Mouse (Mus musculus) adrenal gland, postnatal 14 days (tissue): ENCODE results near the gene Zdhhc14. TPM values are rescaled to one million over a fixed set of nuclear protein-coding genes. Genes with fewer than 3 reads are reported as not detected.

ENCODE experiments used
- DNase-seq: peaks from one replicate; pipeline ENCODE4 v3.0.0; 2021; ENCODE audit warnings: mixed read lengths
- total RNA-seq: library from RNA; stranded (reverse); gene quantifications from 2 replicates; pipeline ENCODE4 v1.2.3, GENCODE M21; 2021

The Zdhhc14 gene
- total RNA-seq, 1 experiment from 2014 or later = 7.0 TPM

DNA sequence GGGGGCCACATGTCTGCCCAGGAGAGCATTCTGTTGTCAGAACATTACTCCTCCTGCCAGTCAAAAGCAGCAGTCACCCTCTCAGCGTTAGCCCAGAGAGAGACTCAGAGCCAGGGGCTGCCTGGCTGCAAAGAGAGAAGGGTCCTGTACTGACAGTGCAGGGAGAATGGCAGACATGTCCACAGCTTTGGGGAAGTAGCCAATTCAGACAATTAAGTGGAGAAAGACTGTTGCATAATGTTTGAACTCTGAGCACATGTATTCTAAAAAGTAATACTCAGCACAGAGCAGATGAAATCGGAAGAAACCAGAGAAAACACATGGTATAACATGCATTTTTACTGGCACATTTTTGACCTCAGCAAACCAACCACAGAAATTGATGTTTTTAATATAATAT, 292.9 kb downstream of the Zdhhc14 start:
- DNase-seq = no peak

DNA sequence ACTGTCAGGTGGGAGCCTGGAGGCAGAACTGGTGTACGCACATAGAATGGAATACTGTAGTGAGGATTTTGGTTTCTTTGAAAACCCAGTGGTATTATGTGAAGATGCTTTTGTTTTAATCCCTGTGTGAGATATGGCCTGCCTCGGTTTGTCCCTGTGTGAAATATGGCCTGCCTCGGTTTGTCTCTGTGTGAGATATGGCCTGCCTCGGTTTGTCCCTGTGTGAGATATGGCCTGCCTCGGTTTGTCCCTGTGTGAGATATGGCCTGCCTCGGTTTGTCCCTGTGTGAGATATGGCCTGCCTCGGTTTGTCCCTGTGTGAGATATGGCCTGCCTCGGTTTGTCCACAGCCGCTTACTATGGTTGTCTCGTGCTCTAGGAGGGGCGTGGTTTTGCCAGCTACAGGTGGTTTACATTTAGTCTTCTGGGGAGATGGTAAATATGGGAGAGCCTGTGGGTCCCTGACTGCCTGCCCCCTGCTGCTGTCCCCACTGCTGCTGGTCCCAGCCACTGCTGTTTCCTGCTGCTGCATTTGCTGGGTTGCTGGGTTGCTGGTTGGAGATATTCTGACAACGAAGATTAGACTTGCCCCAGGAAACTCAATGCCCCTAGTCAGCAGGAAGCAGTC, 299.9 kb downstream of the Zdhhc14 start:
- DNase-seq = no peak

DNA sequence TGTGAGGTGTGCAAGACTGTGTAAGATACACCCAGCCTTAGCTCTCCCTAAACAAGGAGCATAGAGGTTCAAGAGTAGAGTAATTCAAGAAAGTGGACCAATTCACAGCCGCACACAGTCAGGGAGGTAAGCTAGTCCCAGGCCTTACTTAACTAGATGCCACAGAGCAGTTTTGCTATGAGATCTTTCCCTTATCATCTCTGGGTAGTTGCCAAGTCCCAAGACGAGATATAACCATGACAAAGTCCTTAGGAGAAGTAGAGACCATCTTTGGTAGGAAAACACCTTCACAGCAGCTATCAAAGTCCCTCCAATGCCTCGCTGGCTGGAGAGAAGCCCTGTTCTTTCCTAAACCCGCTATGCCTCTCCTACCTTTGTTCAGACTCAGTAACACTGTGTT, 301.2 kb downstream of the Zdhhc14 start:
- no peak for DNase-seq

DNA sequence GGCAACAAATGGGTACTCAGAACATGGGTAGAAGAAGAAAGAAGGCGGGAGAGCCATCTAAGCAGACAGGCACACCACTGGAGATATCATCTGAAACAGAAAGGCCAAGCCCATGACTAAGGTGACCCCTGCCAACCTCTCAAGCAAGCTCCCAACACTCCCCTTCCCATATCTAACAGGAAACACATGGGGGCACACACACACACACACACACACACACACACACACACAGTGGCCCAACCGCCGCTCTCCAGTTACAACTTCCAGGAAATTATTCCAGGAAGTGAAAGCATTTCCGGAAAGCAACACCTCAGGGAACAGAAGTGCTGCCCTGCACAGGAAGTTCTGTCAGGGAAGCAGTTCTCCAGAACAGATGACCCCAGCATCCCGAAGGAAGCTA, 301.9 kb downstream of the Zdhhc14 start:
- peak; percentile 56 for DNase-seq

DNA sequence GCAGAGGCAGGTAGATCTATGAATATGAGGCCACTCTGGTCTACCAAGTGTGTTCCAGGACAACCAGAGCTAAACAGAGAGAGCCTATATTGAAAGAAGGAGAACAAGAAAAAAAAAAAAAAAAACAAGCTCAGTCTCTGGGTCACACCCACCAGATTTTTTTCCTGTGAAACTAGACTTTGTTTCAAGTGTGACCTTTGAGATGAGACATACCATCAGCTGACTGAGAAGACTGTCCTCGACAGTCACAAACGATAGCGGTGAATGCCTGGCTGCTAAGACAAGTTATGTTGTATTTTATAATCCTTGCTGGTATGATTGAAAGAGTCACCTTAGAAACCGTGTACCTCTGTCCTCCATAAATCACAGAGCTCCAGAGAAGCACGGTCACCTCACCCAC, 303.0 kb downstream of the Zdhhc14 start:
- no peak for DNase-seq

DNA sequence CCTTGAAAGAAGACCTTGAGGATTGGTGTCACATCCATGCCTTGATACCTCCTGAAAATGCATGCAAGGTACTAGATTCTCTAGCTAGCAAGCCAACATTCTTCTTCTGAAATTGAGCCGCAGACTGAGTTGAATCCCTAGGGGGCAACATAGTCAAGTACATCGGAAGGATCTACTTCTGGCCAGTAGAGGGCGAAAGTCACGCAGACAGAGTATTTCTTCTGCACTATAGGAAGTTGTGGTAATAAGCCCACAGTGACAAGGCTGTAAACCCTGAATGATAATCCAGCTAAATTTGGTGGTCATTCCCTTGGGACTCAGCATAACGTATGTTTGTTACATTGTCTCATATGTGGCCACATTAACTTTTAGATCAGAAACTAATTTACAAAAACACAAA, 303.5 kb downstream of the Zdhhc14 start:
- DNase-seq = peak; percentile 82

DNA sequence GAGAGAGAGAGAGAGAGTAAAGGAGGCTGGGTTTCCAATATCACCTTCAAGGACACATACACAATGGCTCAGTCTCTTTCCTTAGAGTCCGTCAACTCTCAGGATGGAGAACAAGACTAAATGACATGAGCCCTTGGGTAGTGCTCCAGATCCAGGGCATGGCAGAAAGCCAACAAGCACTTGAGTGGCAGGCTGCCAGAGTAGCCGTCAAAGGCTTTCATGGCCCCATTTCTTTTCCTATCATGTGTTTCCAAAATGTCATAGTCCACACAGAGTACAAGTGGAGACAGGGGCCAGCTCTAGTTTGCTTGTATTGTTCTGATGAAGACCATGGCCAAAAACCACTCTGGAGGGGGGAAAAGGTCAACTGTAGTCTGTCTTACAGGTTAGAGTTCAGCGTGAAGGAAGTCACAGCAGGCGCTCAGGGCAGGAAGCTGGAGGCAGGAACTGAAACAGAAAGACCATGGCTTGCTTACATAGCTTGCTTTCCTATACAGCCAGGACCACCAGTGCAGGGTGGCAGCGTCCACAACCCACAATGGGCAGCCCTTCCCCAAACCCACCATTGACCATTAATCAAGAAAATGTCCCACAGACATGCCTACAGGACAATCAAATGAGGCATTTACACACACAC, 304.9 kb downstream of the Zdhhc14 start:
- DNase-seq = peak; percentile 74

DNA sequence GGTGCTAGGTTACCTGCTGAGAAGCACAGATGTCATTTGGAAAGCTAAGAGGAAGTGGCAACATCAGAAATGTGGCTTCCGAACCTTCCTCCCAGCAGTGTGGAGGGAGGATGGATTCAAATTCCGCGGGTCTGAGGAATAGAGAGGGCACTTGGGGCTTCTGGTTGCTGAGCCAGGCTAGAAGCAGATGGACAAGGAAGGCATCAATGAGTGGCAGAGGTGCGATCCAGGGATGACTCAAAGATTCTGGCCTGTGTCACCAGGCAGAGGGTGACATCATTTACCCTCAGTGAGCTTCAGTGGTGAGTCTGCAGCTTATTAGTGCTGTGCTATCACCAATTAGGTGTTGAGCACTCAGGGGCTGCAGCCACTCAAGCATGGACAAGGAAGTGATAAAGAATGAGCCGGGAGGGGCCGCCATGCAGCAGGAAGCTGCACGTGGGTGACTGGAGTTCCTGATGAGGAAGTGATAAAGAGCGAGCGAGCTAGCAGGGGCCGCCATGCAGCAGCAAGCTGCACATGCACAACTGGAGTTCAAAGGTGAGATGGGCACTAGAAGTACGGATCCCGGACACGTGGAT, 306.0 kb downstream of the Zdhhc14 start:
- no peak for DNase-seq

DNA sequence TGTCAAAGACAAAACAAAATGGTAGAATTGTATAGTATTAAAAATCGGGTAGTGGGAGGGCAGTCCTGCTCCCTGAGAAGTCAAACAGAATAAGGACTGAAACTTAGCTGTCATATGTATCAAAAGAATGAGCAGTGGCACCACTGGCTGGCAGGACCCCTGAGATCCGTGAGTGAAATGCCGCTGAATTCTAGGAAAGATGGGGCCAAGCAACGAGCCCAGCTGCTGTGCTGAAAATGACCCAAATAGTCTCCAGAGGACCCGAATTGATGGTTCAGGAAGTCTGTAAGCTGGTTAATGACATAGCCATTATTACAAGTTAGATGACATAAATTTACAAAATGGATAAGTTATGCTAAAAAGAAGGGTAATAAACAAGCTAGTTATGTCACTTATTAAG, 306.5 kb downstream of the Zdhhc14 start:
- no peak for DNase-seq

DNA sequence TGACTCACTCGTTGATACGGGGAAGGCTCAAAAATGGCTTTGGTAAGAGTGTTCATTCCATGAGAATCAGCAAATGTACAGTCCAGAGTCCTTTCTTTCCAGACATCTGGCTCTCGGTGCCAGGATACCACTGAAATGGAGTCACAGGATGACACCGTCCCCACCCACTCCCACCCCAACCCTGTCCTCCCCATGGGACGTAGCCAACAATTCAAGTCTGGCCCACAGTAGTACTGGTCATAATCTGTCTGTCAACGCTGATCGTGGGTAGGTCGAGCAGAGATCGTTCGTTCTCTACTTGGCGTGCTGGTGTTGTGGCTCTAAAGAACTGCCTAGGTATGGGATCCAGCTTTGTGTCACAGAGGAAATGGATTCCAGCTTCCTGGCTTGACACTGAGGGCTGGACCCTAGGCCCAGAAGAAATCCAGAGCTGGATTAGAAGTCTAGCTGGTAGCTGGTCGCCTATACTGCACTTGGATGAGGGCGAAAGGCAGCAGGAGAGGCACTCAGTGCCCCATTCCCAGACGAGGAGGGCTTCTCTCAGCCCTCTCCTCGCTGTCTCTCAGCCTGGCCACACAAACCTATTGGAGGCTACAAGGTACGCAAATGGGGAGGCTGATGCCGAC, 307.2 kb downstream of the Zdhhc14 start:
- DNase-seq = no peak

DNA sequence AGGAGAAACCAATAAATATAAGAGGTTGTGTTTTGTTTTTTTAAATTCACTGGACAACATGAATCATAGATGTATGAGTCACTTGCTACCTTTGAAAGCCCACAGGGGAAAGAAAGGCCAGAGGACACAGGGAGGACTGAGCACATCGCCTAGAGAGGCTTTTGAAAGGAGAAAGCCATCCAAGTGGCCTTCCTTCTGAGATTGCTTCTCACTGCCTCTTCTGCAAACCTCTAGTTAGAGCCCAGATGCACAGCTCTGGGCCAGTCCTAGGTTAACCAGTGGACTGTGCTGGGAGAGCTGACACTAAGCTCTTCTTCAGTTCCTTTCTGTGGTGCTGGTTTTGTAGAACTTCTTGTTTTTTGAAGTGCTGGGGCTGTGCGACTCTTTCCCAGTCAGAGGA, 307.9 kb downstream of the Zdhhc14 start:
- no peak for DNase-seq

DNA sequence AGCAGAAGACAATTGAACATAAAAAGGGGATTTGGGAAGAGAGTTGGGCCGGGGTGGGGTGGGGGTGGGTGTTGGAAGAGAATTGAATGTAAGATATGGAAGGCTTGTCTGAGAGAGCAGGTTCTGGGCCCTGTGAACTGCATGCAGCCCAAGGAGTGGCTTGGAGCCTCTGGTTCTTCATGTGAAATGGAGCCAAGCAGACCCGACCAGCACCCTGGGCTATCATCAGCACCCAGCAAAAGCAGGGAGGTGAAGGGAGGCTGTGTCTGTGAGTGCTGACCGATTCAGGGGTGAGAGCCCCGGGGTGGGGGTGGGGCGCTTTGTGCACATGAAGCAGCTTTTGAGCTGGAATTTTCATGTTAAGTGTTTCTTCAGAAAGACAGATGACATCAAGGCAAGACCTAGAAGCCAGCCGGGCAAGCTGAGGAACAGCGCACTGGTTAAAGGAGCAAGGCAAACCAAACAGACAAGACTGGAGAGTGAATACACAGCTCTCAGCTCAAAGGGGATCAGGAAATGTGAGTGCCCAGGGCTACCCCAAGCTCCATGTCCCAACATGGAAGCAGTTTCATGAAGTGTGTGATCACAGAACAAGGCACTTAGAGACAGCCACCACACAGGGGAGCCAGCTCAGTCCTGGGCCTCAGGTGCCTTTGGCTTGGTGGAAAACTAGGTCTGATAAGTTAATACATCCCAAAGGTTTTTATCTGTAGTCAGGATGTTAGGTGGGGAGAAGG, 308.6 kb downstream of the Zdhhc14 start:
- DNase-seq = no peak

DNA sequence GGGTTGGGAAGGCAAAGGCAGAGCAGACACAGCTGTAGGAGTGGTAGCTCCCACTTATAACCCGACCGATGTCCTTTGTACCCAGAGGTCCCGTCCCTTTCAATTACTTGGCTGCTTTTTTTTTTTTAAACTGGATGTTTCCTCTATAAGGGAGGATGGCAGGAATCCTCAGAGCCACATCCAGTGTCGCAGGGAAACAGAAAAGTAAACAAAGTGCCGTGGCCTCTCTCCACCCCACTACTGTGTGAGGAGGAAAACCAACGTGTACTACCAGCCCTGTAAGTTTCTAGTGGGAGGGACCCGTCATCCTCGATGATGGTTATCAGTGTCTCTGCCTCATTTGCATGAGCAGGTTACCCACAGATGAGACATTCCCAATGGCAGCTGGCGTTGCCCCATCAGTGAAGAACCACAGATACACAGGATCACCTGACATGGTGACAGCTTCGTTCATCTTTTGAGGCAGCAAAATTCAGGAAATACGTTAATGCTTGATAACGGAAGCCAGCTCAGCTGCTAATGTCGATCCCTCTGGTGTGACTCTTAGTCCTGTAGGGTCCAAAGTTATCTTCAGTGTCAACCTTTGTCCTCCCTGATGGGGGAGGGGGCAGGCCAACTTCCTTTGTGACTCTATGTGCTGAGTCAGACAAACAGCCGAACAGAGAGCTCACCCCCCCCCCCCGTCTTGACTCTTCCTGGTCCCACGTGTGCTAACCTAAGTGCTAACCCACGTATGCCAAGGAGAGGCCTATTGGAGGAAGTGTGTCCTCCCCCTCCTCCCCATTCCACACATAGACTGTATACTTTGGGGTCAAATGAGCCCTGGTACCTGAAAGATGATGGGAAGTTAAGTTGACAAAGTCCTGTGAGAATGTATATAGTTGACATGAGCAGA, 309.7 kb downstream of the Zdhhc14 start:
- DNase-seq = no peak

DNA sequence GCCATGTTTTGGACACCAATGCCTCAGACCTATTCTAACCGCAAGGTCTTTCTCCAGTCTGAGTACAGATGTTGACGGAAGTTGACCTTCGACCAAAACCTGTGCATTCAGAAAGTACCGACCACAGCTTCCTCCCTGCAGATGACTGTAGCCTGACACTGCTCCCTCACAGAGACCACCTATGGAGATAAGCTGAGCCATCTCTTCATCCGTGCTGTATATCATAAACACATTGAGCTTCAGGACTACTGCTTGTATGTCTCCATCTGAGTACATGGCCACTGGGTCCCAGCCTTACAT, 310.2 kb downstream of the Zdhhc14 start:
- DNase-seq = no peak

Other genes starting within 250 kb of the Zdhhc14 start
- 1.1 and 1.5 TPM in 2 replicates for gene Ldhal6b, start 73.8 kb upstream of the Zdhhc14 start, total RNA-seq
- gene Tmem242, start 52.3 kb upstream of the Zdhhc14 start, total RNA-seq = 121 and 126 TPM in 2 replicates